Mouse (Mus musculus): Measurements from ENCODE around the gene Rab27a.
"Not testable (repeated sequence)": the region's sequence is repeated elsewhere in the genome, so short reads cannot be mapped to it uniquely, and the experiment has no call there.

Gene Rab27a

GRCm38 (mm10) chr9:73090121-73090520, 45.5 kb downstream of the Rab27a start:
- no peak for DNase-seq (ENCODE audit: low spot score in 2 of 2)

- peak in 1 of 2 experiments; percentile 53 for DNase-seq (ENCODE audit: low spot score in 2 of 2)
Measured at GRCm38 (mm10) chr9:73091747-73092146, 47.1 kb downstream of the Rab27a start.

- peak; percentile 58 to 71 for DNase-seq (ENCODE audit: low spot score in 2 of 2)
Measured at GRCm38 (mm10) chr9:73094580-73094979, 49.9 kb downstream of the Rab27a start.

- DNase-seq (ENCODE audit: low spot score in 2 of 2) = no peak
Measured at GRCm38 (mm10) chr9:73097898-73098297, 53.2 kb downstream of the Rab27a start.

GRCm38 (mm10) chr9:73101536-73101935, 56.9 kb downstream of the Rab27a start, which contains the start of gene Khdc3:
Gene Khdc3, plus strand, starts transcription at chr9:73101836.
- no peak for DNase-seq (ENCODE audit: low spot score in 2 of 2)

GRCm38 (mm10) chr9:73102181-73102580, 57.5 kb downstream of the Rab27a start, which contains the start of gene Gm20509:
Gene Gm20509, plus strand, starts transcription at chr9:73102470.
- no peak for DNase-seq (ENCODE audit: low spot score in 2 of 2)

GRCm38 (mm10) chr9:73103159-73103879, 58.7 kb downstream of the Rab27a start:
- DNase-seq (ENCODE audit: low spot score in 2 of 2) = peak in 1 of 2 experiments; percentile 36

GRCm38 (mm10) chr9:73103880-73104198, 59.2 kb downstream of the Rab27a start:
- DNase-seq (ENCODE audit: low spot score in 2 of 2) = no peak

- no peak for DNase-seq (ENCODE audit: low spot score in 2 of 2)
Measured at GRCm38 (mm10) chr9:73105141-73105540, 60.5 kb downstream of the Rab27a start.

GRCm38 (mm10) chr9:73105771-73106170, 61.1 kb downstream of the Rab27a start:
- DNase-seq (ENCODE audit: low spot score in 2 of 2) = no peak

GRCm38 (mm10) chr9:73112919-73113906, 68.6 kb downstream of the Rab27a start, which contains the start of gene Rsl24d1:
Gene Rsl24d1, plus strand, starts transcription at chr9:73113426.
- DNase-seq (ENCODE audit: low spot score in 2 of 2) = peak; percentile 93 to 95

GRCm38 (mm10) chr9:73116704-73117103, 72.0 kb downstream of the Rab27a start:
- DNase-seq (ENCODE audit: low spot score in 2 of 2) = not testable (repeated sequence)

- no peak for DNase-seq (ENCODE audit: low spot score in 2 of 2)
Measured at GRCm38 (mm10) chr9:73118012-73118411, 73.4 kb downstream of the Rab27a start.

- DNase-seq (ENCODE audit: low spot score in 2 of 2) = peak in 1 of 2 experiments; percentile 53
Measured at GRCm38 (mm10) chr9:73121735-73122134, 77.1 kb downstream of the Rab27a start.

GRCm38 (mm10) chr9:73125043-73125570, 80.5 kb downstream of the Rab27a start:
- no peak for DNase-seq (ENCODE audit: low spot score in 2 of 2)

GRCm38 (mm10) chr9:73127457-73127856, 82.8 kb downstream of the Rab27a start:
- DNase-seq (ENCODE audit: low spot score in 2 of 2) = no peak

- no peak for DNase-seq (ENCODE audit: low spot score in 2 of 2)
Measured at GRCm38 (mm10) chr9:73129875-73130274, 85.2 kb downstream of the Rab27a start.

- no peak for DNase-seq (ENCODE audit: low spot score in 2 of 2)
Measured at GRCm38 (mm10) chr9:73130529-73130928, 85.9 kb downstream of the Rab27a start.

GRCm38 (mm10) chr9:73137341-73137886, 92.8 kb downstream of the Rab27a start:
- no peak for DNase-seq (ENCODE audit: low spot score in 2 of 2)
